10 mouse cellular contexts compared by ENCODE assay signal in the genomic region with DNA sequence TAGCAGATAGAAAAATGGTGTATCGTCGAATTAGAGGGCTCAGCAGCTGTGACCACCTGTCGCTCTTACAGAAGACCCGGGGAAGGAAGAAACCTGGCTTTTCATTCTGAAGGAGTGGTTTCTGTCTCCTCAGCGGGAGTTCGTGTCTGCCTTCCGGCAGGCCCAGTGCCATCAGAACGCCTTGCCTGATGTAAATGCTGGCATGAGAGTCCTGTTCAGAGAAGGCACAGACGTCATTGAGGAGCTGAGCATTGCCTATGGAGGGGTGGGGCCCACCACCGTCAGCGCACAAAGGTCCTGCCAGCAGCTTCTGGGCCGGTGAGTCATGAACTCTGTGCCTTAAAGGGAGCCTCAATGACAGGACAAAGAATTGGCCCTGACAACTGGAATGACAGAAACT. TPM values are rescaled to one million over a fixed set of nuclear protein-coding genes. Genes with fewer than 3 reads are reported as not detected.
DNase-seq lines count a peak whose midpoint lies in the region; ATAC-seq and TF ChIP-seq lines count a peak whose summit lies in the region.
"Had no signal": no experiment of that assay in that cellular context is flagged by ENCODE, and none has a peak within 500 bp of the region (broad histone marks: within the 10 kb centered on the region; RNA-seq: fewer than 3 reads in every experiment).

No protein-coding gene starts in this region.

- DNase-seq in heart, adult 9 months (ENCODE audit: low spot score in 2 of 2): peak; percentile 41 to 54
- peak; percentile 88 for DNase-seq in NIH3T3 (ENCODE audit: low read depth)
- peak; percentile 39 for DNase-seq in heart, postnatal 0 days (ENCODE audit: low spot score)
- DNase-seq in neural tube, embryonic 10.5 days (ENCODE audit: extremely low spot score, low spot score): no peak
- DNase-seq: cerebellum, adult 8-10 months had no signal

- no peak for TF ChIP-seq EP300 in heart, postnatal 0 days (IDR thresholded peaks at IDR 0.05; ENCODE audit: low read depth)

- peaks cover 8% of the 10 kb centered on the region for H3K4me1 ChIP-seq in heart, embryonic 12.5 days (replicated peaks)
- H3K4me1 ChIP-seq in heart, postnatal 0 days (ENCODE audit: control insufficient read depth, insufficient read depth): no peaks in the 10 kb centered on the region
- peaks cover 12% of the 10 kb centered on the region; the same call in 1 of the 2 replicates for H3K4me1 ChIP-seq in stomach, embryonic 15.5 days
- 0 out of 2 replicates have a peak, but pooled peaks cover 3% of the 10 kb centered on the region for H3K4me1 ChIP-seq in forebrain, embryonic 16.5 days (replicated peaks; ENCODE audit: control insufficient read depth, insufficient read depth, low read length)

- no peak for TF ChIP-seq CTCF in heart, postnatal 0 days (IDR thresholded peaks at IDR 0.05; ENCODE audit: low read depth)

- H3K4me2 ChIP-seq in heart, embryonic 12.5 days: no peak overlapping the region
- H3K4me2 ChIP-seq in heart, postnatal 0 days (ENCODE audit: low read depth, low read length): no peak overlapping the region
- no peak overlapping the region for H3K4me2 ChIP-seq in stomach, embryonic 15.5 days
- no peak overlapping the region for H3K4me2 ChIP-seq in forebrain, embryonic 16.5 days (ENCODE audit: low read length)

- WGBS in heart, embryonic 12.5 days: 62% methylated on average over 12 of the region's 12 CpGs
- 53% methylated on average over 12 of the region's 12 CpGs for WGBS in heart, postnatal 0 days
- WGBS in stomach, embryonic 15.5 days: 36% methylated on average over 12 of the region's 12 CpGs
- 46% methylated on average over 12 of the region's 12 CpGs for WGBS in forebrain, embryonic 16.5 days

- no peak overlapping the region for H3K9ac ChIP-seq in heart, embryonic 12.5 days
- no peak overlapping the region for H3K9ac ChIP-seq in heart, postnatal 0 days (replicated peaks; ENCODE audit: low read depth, low read length)
- no peak overlapping the region for H3K9ac ChIP-seq in stomach, embryonic 15.5 days
- H3K9ac ChIP-seq in forebrain, embryonic 16.5 days (replicated peaks; ENCODE audit: low read depth, low read length): no peak overlapping the region

- ATAC-seq in heart, embryonic 12.5 days (ENCODE audit: insufficient number of reproducible peaks, low FRiP score): no peak
- ATAC-seq in heart, postnatal 0 days (ENCODE audit: insufficient read depth, low read depth): peak; percentile 52
- peak; percentile 40; the same call in 1 of the 2 replicates for ATAC-seq in stomach, embryonic 15.5 days (ENCODE audit: insufficient read depth, low FRiP score, low read depth)
- ATAC-seq in forebrain, embryonic 16.5 days: no peak
- no peak for ATAC-seq in frontal cortex, adult (ENCODE audit: low TSS enrichment)

- H3K27ac ChIP-seq in heart, embryonic 12.5 days (ENCODE audit: poor library complexity, severe bottlenecking): no peak overlapping the region
- peak overlapping the region; percentile 15; the same call in 1 of the 2 replicates for H3K27ac ChIP-seq in heart, postnatal 0 days (ENCODE audit: low read depth)
- peak overlapping the region; percentile 72 for H3K27ac ChIP-seq in stomach, embryonic 15.5 days
- no peak overlapping the region for H3K27ac ChIP-seq in forebrain, embryonic 16.5 days (ENCODE audit: low read length)

- no peaks in the 10 kb centered on the region; the same call in 1 of the 2 replicates for H3K27me3 ChIP-seq in heart, embryonic 12.5 days (replicated peaks)
- no peaks in the 10 kb centered on the region for H3K27me3 ChIP-seq in heart, postnatal 0 days (ENCODE audit: control insufficient read depth, insufficient read depth, low read length)
- H3K27me3 ChIP-seq in stomach, embryonic 15.5 days (replicated peaks): no peaks in the 10 kb centered on the region
- H3K27me3 ChIP-seq in forebrain, embryonic 16.5 days (replicated peaks; ENCODE audit: control insufficient read depth, insufficient read depth, low read length): no peaks in the 10 kb centered on the region

- no peak overlapping the region for H3K4me3 ChIP-seq in heart, embryonic 12.5 days
- H3K4me3 ChIP-seq in heart, postnatal 0 days (ENCODE audit: low read depth, low read length): no peak overlapping the region
- no peak overlapping the region for H3K4me3 ChIP-seq in stomach, embryonic 15.5 days (replicated peaks)
- no peak overlapping the region for H3K4me3 ChIP-seq in forebrain, embryonic 16.5 days (replicated peaks; ENCODE audit: low read length)

- no peaks in the 10 kb centered on the region for H3K36me3 ChIP-seq in heart, embryonic 12.5 days
- H3K36me3 ChIP-seq in heart, postnatal 0 days (replicated peaks; ENCODE audit: control insufficient read depth, insufficient read depth, low read length): no peaks in the 10 kb centered on the region
- H3K36me3 ChIP-seq in stomach, embryonic 15.5 days: no peaks in the 10 kb centered on the region
- H3K36me3 ChIP-seq in forebrain, embryonic 16.5 days (ENCODE audit: control insufficient read depth, insufficient read depth): no peaks in the 10 kb centered on the region

- H3K9me3 ChIP-seq in heart, embryonic 12.5 days (replicated peaks): no peaks in the 10 kb centered on the region
- no peaks in the 10 kb centered on the region for H3K9me3 ChIP-seq in heart, postnatal 0 days (replicated peaks; ENCODE audit: control insufficient read depth, low read length)
- H3K9me3 ChIP-seq in stomach, embryonic 15.5 days: no peaks in the 10 kb centered on the region
- H3K9me3 ChIP-seq in forebrain, embryonic 16.5 days (ENCODE audit: control insufficient read depth, low read length): no peaks in the 10 kb centered on the region

RNA-seq across cellular contexts. Expression of a gene that starts 26.2 kb away (rescaled TPM):
- not detected in 2 replicates for polyA plus RNA-seq in heart, embryonic 12.5 days (2016; fragmentation: Nextera tagmentation; extraction: Ambion mirVana)
- 0.08 TPM in 1 of 2 replicates, not detected in the other for total RNA-seq in heart, postnatal 0 days (2014; rRNA removed; ENCODE audit: low replicate concordance)
- polyA plus RNA-seq in heart, postnatal 0 days (2015; fragmentation: Nextera tagmentation; extraction: Ambion mirVana): not detected in 2 replicates
- 0.05 and 0.06 TPM in 2 replicates for polyA plus RNA-seq in stomach, embryonic 15.5 days (2015; fragmentation: Nextera tagmentation; extraction: Ambion mirVana)
- polyA plus RNA-seq in forebrain, embryonic 16.5 days (2015; fragmentation: Nextera tagmentation; extraction: Ambion mirVana): 0.05 TPM in 1 of 2 replicates, not detected in the other
- total RNA-seq: left cerebral cortex, adult 18-20 months had no signal

Comparison
In these comparisons a context has a peak if more than half of its experiments do, and no peak if none do; other contexts are left out.
1. ATAC-seq: peak in heart, postnatal 0 days (single experiment) and stomach, embryonic 15.5 days (single experiment); none in heart, embryonic 12.5 days (single experiment), forebrain, embryonic 16.5 days (single experiment) and frontal cortex, adult (single experiment).
2. H3K27ac ChIP-seq: peak in heart, postnatal 0 days (single experiment) and stomach, embryonic 15.5 days (single experiment); none in heart, embryonic 12.5 days (single experiment) and forebrain, embryonic 16.5 days (single experiment).